Mouse (Mus musculus) kidney, adult 11 months (tissue): ENCODE measurements around the gene Ambra1.

Source experiments
- DNase-seq: peaks from one replicate; pipeline ENCODE4 v3.0.0; 2022

Gene Ambra1

GRCm38 (mm10) chr2:91962864-91963401 is 233.0 kb downstream of the Ambra1 start:
- DNase-seq, result no peak

DNA sequence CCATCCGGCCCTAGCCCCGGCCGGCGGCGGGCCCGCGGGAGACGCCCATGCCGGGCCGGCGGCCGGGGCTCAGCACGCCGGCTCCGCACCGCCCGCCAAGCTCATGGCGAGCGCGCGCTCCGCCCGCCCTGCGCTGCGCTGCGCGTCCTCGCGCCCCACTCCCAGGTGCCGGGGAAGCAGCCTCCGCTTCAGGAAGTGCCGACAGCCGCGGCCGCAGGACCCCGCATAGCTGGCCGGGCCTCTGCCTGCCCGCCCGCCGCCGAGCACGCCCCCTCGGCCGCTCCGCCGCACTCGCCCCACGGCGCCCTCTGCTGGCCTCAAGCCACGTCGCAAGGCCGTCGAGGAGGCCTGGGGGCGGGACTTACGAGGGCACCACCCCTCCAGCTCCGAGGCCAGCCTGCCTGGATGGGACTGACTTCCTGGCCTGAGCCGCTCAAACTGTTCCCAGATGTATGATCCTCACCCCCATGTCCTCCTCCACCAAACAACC is 233.6 kb downstream of the Ambra1 start:
- peak; percentile 94 for DNase-seq

GRCm38 (mm10) chr2:91964610-91965204 is 234.8 kb downstream of the Ambra1 start:
- no peak for DNase-seq

DNA sequence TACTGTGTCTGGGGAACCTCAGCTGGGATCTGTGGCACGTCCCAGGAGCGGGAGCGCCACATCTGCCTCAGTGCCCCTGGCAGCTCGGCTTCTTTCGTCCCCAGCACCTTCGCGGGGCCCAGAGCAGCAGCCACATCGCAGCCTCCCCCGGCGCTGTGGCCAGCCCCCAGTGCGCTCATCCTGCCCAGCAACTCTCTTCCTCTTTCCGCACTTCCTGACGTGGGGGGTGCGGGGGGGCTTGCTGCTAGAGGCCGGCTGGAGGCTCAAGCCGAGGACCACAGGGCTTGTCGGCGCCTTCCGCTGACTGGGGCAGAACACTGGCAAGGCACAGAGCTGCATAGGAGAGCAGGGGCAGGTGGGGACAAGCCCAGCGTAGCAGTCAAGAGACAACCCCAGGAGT is 235.5 kb downstream of the Ambra1 start:
- peak; percentile 72 for DNase-seq

GRCm38 (mm10) chr2:91966367-91966766 is 236.4 kb downstream of the Ambra1 start:
- DNase-seq, result no peak

DNA sequence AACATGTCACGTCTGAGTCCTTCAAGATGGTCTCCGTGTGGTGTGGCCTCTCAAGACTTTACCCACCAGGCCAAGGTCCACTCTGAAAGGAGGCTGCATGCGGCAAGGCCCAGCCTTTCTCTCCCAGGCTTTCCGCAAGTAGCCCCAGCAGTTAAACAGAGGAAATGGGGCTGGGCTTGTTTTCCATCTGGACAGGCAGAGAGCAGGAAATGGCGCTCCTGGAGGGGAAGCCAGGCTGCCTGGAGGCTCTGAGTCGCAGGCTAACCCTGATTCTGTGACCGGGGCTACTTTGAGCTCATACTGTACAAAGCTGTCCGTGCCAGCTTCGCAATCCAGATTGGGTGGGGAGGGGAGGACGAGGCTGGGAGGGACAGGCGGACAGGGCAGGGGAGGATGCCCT is 238.0 kb downstream of the Ambra1 start:
- DNase-seq, result no peak
